Mouse (Mus musculus): Measurements from ENCODE around the gene Mup12. TPM values are rescaled to one million over a fixed set of nuclear protein-coding genes. Genes with fewer than 3 reads are reported as not detected.
"Not testable (repeated sequence)": the region's sequence is repeated elsewhere in the genome, so short reads cannot be mapped to it uniquely, and the experiment has no call there.

Gene Mup12
- total RNA-seq (2021) = not detected

- DNase-seq = not testable (repeated sequence)
Observed at GRCm38 (mm10) chr4:60741226-60741625, at the start of gene Mup12. Mup12 (minus strand) TSS chr4:60741326.

Other genes with a start within 250 kb of the Mup12 start
- not detected for gene Mup1, start 239.4 kb downstream of the Mup12 start, total RNA-seq (2021)
- gene Mup10, start 159.1 kb downstream of the Mup12 start, total RNA-seq (2021) = not detected
- gene Mup11, start 78.9 kb downstream of the Mup12 start, total RNA-seq (2021) = not detected
- not detected for gene Mup22, start 80.1 kb upstream of the Mup12 start, total RNA-seq (2021)